Mouse (Mus musculus) midbrain, embryonic 16.5 days (tissue): Measurements from ENCODE around the gene Gm45521. TPM values are rescaled to one million over a fixed set of nuclear protein-coding genes. Genes with fewer than 3 reads are reported as not detected.

Experiments used
- polyA plus RNA-seq: library from polyadenylated mRNA; unstranded; fragments of >200 nt; fragmentation: Nextera tagmentation; extraction: Ambion mirVana; gene quantifications from 2 replicates; pipeline ENCODE4 v1.2.1, GENCODE M21; 2015

Gm45521 gene
- polyA plus RNA-seq, 1 experiment from 2014 or later, result 0.48 TPM

Other genes starting within 250 kb of the Gm45521 start
- 0.68 and 1.2 TPM in 2 replicates for gene Gm26661, start 165.7 kb upstream of the Gm45521 start, polyA plus RNA-seq
- 7.0 and 12.4 TPM in 2 replicates for gene Flnb, start 139.3 kb upstream of the Gm45521 start, polyA plus RNA-seq
- gene Dnase1l3, start 37.3 kb downstream of the Gm45521 start, polyA plus RNA-seq, result 0.04 and 0.07 TPM in 2 replicates
- 42.8 and 42.9 TPM in 2 replicates for gene Abhd6, start 45.6 kb downstream of the Gm45521 start, polyA plus RNA-seq
- gene Rpp14, start 123.1 kb downstream of the Gm45521 start, polyA plus RNA-seq, result 42.8 and 46.7 TPM in 2 replicates
- 68.8 and 73.2 TPM in 2 replicates for gene Pxk, start 140.9 kb downstream of the Gm45521 start, polyA plus RNA-seq
- gene Pdhb, start 215.7 kb downstream of the Gm45521 start, polyA plus RNA-seq, result 255 and 256 TPM in 2 replicates